11 mouse cellular contexts compared by ENCODE assay signal in genomic region chr13:32267184-32267775, GRCm38 (mm10).
DNase-seq lines count a peak whose midpoint lies in the region; ATAC-seq and TF ChIP-seq lines count a peak whose summit lies in the region.
"Had no signal": no experiment of that assay in that cellular context is flagged by ENCODE, and none has a peak within 500 bp of the region (broad histone marks: within the 10 kb centered on the region; RNA-seq: fewer than 3 reads in every experiment).

No protein-coding gene starts in this region.

- no peak overlapping the region for H3K27ac ChIP-seq in forebrain, embryonic 13.5 days
- no peak overlapping the region for H3K27ac ChIP-seq in forebrain, embryonic 10.5 days
- no peak overlapping the region for H3K27ac ChIP-seq in lung, postnatal 0 days (ENCODE audit: low read length)
- H3K27ac ChIP-seq: forebrain, embryonic 12.5 days; liver, embryonic 14.5 days had no signal

- H3K4me3 ChIP-seq in forebrain, embryonic 13.5 days = no peak overlapping the region
- H3K4me3 ChIP-seq in forebrain, embryonic 10.5 days = no peak overlapping the region
- no peak overlapping the region for H3K4me3 ChIP-seq in lung, postnatal 0 days (ENCODE audit: low read depth, low read length)
- no peak overlapping the region for H3K4me3 ChIP-seq in lung, adult 2 months (replicated peaks; ENCODE audit: extremely low read depth, low read depth, low read length)
- H3K4me3 ChIP-seq in myocyte = no peak overlapping the region
- H3K4me3 ChIP-seq: forebrain, embryonic 12.5 days had no signal

- no peak for DNase-seq in forebrain, embryonic 10.5 days (ENCODE audit: extremely low spot score, low spot score)
- DNase-seq in lung, postnatal 0 days (ENCODE audit: low spot score) = peak; percentile 64
- DNase-seq in lung, adult 2 months = no peak
- peak; percentile 33 for DNase-seq in brain, adult 2 months (ENCODE audit: low read depth, low spot score)
- DNase-seq in cerebellum, adult 8-10 months = no peak
- DNase-seq in cerebellum, postnatal 14 days = no peak
- DNase-seq: right cerebral cortex, adult 18-20 months had no signal

- ATAC-seq in forebrain, embryonic 13.5 days = peak; percentile 24; the same call in 1 of the 2 replicates
- ATAC-seq in lung, postnatal 0 days = 0 out of 2 replicates have a peak, but pooled peaks have one; percentile 33

- H3K9me3 ChIP-seq in forebrain, embryonic 13.5 days (replicated peaks) = no peaks in the 10 kb centered on the region
- H3K9me3 ChIP-seq in forebrain, embryonic 10.5 days = no peaks in the 10 kb centered on the region
- H3K9me3 ChIP-seq in lung, postnatal 0 days (ENCODE audit: low read length) = no peaks in the 10 kb centered on the region
- H3K9me3 ChIP-seq: forebrain, embryonic 12.5 days had no signal

- no peak for TF ChIP-seq POLR2A in lung, adult 2 months (IDR thresholded peaks at IDR 0.05; ENCODE audit: borderline replicate concordance, extremely low read depth, low read depth, low read length)
- TF ChIP-seq POLR2A in myocyte (IDR thresholded peaks at IDR 0.05; ENCODE audit: insufficient read length, low read depth) = no peak

- H3K4me1 ChIP-seq in forebrain, embryonic 13.5 days = peaks cover 17% of the 10 kb centered on the region
- H3K4me1 ChIP-seq in forebrain, embryonic 10.5 days = peaks cover 20% of the 10 kb centered on the region
- no peaks in the 10 kb centered on the region for H3K4me1 ChIP-seq in lung, postnatal 0 days (ENCODE audit: insufficient read depth, low read depth, low read length)
- no peaks in the 10 kb centered on the region; the same call in 1 of the 2 replicates for H3K4me1 ChIP-seq in lung, adult 2 months (ENCODE audit: control insufficient read depth, insufficient read depth, low read length)

- peak; percentile 15; the same call in 1 of the 2 replicates for TF ChIP-seq EP300 in lung, postnatal 0 days (IDR thresholded peaks at IDR 0.05)

- no peaks in the 10 kb centered on the region for H3K27me3 ChIP-seq in forebrain, embryonic 13.5 days
- no peaks in the 10 kb centered on the region for H3K27me3 ChIP-seq in forebrain, embryonic 10.5 days (ENCODE audit: poor library complexity, severe bottlenecking)
- H3K27me3 ChIP-seq in lung, postnatal 0 days (replicated peaks; ENCODE audit: insufficient read depth, low read length) = no peaks in the 10 kb centered on the region
- no peaks in the 10 kb centered on the region for H3K27me3 ChIP-seq in myocyte (ENCODE audit: control insufficient read depth, insufficient read depth, insufficient read length)
- H3K27me3 ChIP-seq: forebrain, embryonic 12.5 days had no signal

- H3ac ChIP-seq in myocyte (ENCODE audit: control insufficient read depth, insufficient read length) = no peak overlapping the region

- H3K9ac ChIP-seq in forebrain, embryonic 13.5 days = no peak overlapping the region
- no peak overlapping the region for H3K9ac ChIP-seq in lung, postnatal 0 days (replicated peaks; ENCODE audit: low read depth)
- H3K9ac ChIP-seq: forebrain, embryonic 12.5 days; liver, embryonic 14.5 days had no signal

- H3K4me2 ChIP-seq in forebrain, embryonic 13.5 days = no peak overlapping the region
- H3K4me2 ChIP-seq in lung, postnatal 0 days (replicated peaks; ENCODE audit: low read depth, low read length) = no peak overlapping the region
- H3K4me2 ChIP-seq in myocyte (ENCODE audit: low read depth) = peak overlapping the region; percentile 54
- H3K4me2 ChIP-seq: forebrain, embryonic 12.5 days had no signal

- no peaks in the 10 kb centered on the region for H3K79me2 ChIP-seq in myocyte (ENCODE audit: control insufficient read depth, insufficient read depth)

- 16% methylated on average over 2 of the region's 2 CpGs for WGBS in forebrain, embryonic 13.5 days
- whole genome bisulfite sequencing in forebrain, embryonic 10.5 days = 42% methylated on average over 2 of the region's 2 CpGs
- WGBS in lung, postnatal 0 days = 7% methylated on average over 2 of the region's 2 CpGs
- WGBS in lung, adult 2 months = 18% methylated on average over 2 of the region's 2 CpGs

- no peak for TF ChIP-seq CTCF in lung, postnatal 0 days (IDR thresholded peaks at IDR 0.05)
- TF ChIP-seq CTCF in lung, adult 2 months (IDR thresholded peaks at IDR 0.05; ENCODE audit: insufficient read depth, low read length) = no peak

- no peaks in the 10 kb centered on the region for H3K36me3 ChIP-seq in forebrain, embryonic 13.5 days (ENCODE audit: poor library complexity, severe bottlenecking)
- H3K36me3 ChIP-seq in forebrain, embryonic 10.5 days (replicated peaks) = no peaks in the 10 kb centered on the region
- no peaks in the 10 kb centered on the region for H3K36me3 ChIP-seq in lung, postnatal 0 days (ENCODE audit: insufficient read depth, low read length)
- no peaks in the 10 kb centered on the region for H3K36me3 ChIP-seq in myocyte (ENCODE audit: control insufficient read depth, insufficient read depth)
- H3K36me3 ChIP-seq: forebrain, embryonic 12.5 days had no signal

TF ChIP-seq in myocyte, 11 proteins besides CTCF, POLR2A, EP300 and RAD21:
- TF ChIP-seq MYOG (IDR thresholded peaks at IDR 0.05; ENCODE audit: control insufficient read depth in 1 of 3, insufficient read depth in 1 of 3, insufficient read length in 2 of 3, low read depth in 2 of 3) (no peak), USF1 (IDR thresholded peaks at IDR 0.05; ENCODE audit: low read depth) (no peak), TCF12 (IDR thresholded peaks at IDR 0.05; ENCODE audit: insufficient read depth, poor library complexity, severe bottlenecking) (no peak), REST (IDR thresholded peaks at IDR 0.05; ENCODE audit: insufficient read depth, insufficient read length) (no peak), CEBPB (IDR thresholded peaks at IDR 0.05; ENCODE audit: insufficient read depth, poor library complexity, severe bottlenecking) (peak; percentile 88), TCF3 (IDR thresholded peaks at IDR 0.05; ENCODE audit: insufficient read length, low read depth) (no peak)

Comparison
In these comparisons a context has a peak if more than half of its experiments do, and no peak if none do; other contexts are left out.
1. DNase-seq: peak in lung, postnatal 0 days (single experiment) and brain, adult 2 months (single experiment); none in forebrain, embryonic 10.5 days (single experiment), lung, adult 2 months (single experiment), cerebellum, adult 8-10 months (single experiment) and cerebellum, postnatal 14 days (0 of 2).